Comparison of ENCODE assay signal across 11 mouse cellular contexts in genomic region chr12:76502981-76503380, GRCm38 (mm10). TPM values are rescaled to one million over a fixed set of nuclear protein-coding genes. Genes with fewer than 3 reads are reported as not detected.
A peak's percentile ranks its signal among the peaks of the same experiment; 100 is the strongest.
DNase-seq lines count a peak whose midpoint lies in the region; ATAC-seq lines count a peak whose summit lies in the region.
"Had no signal": no experiment of that assay in that cellular context is flagged by ENCODE, and none has a peak within 500 bp of the region (broad histone marks: within the 10 kb centered on the region; RNA-seq: fewer than 3 reads in every experiment).

No protein-coding gene starts in this region.

- no peak overlapping the region for H3K4me2 ChIP-seq in hindbrain, embryonic 15.5 days
- H3K4me2 ChIP-seq in hindbrain, embryonic 11.5 days (replicated peaks; ENCODE audit: low read depth, low read length): no peak overlapping the region
- H3K4me2 ChIP-seq in embryonic facial prominence, embryonic 12.5 days (replicated peaks): no peak overlapping the region
- H3K4me2 ChIP-seq in limb, embryonic 13.5 days (replicated peaks): no peak overlapping the region
- H3K4me2 ChIP-seq in midbrain, embryonic 15.5 days: no peak overlapping the region
- no peak overlapping the region for H3K4me2 ChIP-seq in midbrain, embryonic 16.5 days (ENCODE audit: low read length)
- H3K4me2 ChIP-seq: liver, embryonic 13.5 days had no signal

- DNase-seq in hindbrain, embryonic 11.5 days (ENCODE audit: low spot score): no peak
- DNase-seq in kidney, adult 9 months: peak; percentile 60
- DNase-seq in layer of hippocampus, adult 11-12 months (ENCODE audit: low spot score): no peak
- DNase-seq: adrenal gland, postnatal 36 days; heart, postnatal 14 days; liver, embryonic 13.5 days had no signal

- H3K27ac ChIP-seq in hindbrain, embryonic 15.5 days (replicated peaks): no peak overlapping the region
- H3K27ac ChIP-seq in hindbrain, embryonic 11.5 days (ENCODE audit: low read depth, low read length): no peak overlapping the region
- H3K27ac ChIP-seq in embryonic facial prominence, embryonic 12.5 days: no peak overlapping the region
- H3K27ac ChIP-seq in limb, embryonic 13.5 days: no peak overlapping the region
- no peak overlapping the region for H3K27ac ChIP-seq in midbrain, embryonic 15.5 days
- no peak overlapping the region for H3K27ac ChIP-seq in midbrain, embryonic 16.5 days (ENCODE audit: low read length)
- H3K27ac ChIP-seq: liver, embryonic 13.5 days had no signal

- WGBS in hindbrain, embryonic 15.5 days: 58% methylated on average over 5 of the region's 5 CpGs
- WGBS in hindbrain, embryonic 11.5 days: 82% methylated on average over 5 of the region's 5 CpGs
- 51% methylated on average over 5 of the region's 5 CpGs for WGBS in embryonic facial prominence, embryonic 12.5 days
- 40% methylated on average over 5 of the region's 5 CpGs for WGBS in limb, embryonic 13.5 days
- 64% methylated on average over 5 of the region's 5 CpGs for WGBS in midbrain, embryonic 15.5 days
- WGBS in midbrain, embryonic 16.5 days: 66% methylated on average over 5 of the region's 5 CpGs

- ATAC-seq in hindbrain, embryonic 15.5 days (ENCODE audit: low FRiP score, low read depth): 0 out of 2 replicates have a peak, but pooled peaks have one; percentile 39
- ATAC-seq in hindbrain, embryonic 11.5 days (ENCODE audit: low FRiP score): no peak
- ATAC-seq in embryonic facial prominence, embryonic 12.5 days (ENCODE audit: insufficient number of reproducible peaks, insufficient read depth, low FRiP score, low TSS enrichment): 0 out of 2 replicates have a peak, but pooled peaks have one; percentile 35
- peak; percentile 41 for ATAC-seq in limb, embryonic 13.5 days (ENCODE audit: low FRiP score, low read depth)
- ATAC-seq in midbrain, embryonic 15.5 days (replicated peaks): no peak
- ATAC-seq in midbrain, embryonic 16.5 days: no peak

- H3K9ac ChIP-seq in hindbrain, embryonic 15.5 days: no peak overlapping the region
- H3K9ac ChIP-seq in hindbrain, embryonic 11.5 days (ENCODE audit: low read depth, low read length): no peak overlapping the region
- no peak overlapping the region for H3K9ac ChIP-seq in embryonic facial prominence, embryonic 12.5 days
- H3K9ac ChIP-seq in limb, embryonic 13.5 days: no peak overlapping the region
- no peak overlapping the region for H3K9ac ChIP-seq in midbrain, embryonic 15.5 days
- H3K9ac ChIP-seq in midbrain, embryonic 16.5 days (ENCODE audit: low read depth, low read length): no peak overlapping the region
- H3K9ac ChIP-seq: liver, embryonic 13.5 days had no signal

- H3K9me3 ChIP-seq in hindbrain, embryonic 15.5 days: no peaks in the 10 kb centered on the region
- H3K9me3 ChIP-seq in hindbrain, embryonic 11.5 days (ENCODE audit: control insufficient read depth, low read length): no peaks in the 10 kb centered on the region
- no peaks in the 10 kb centered on the region for H3K9me3 ChIP-seq in embryonic facial prominence, embryonic 12.5 days
- H3K9me3 ChIP-seq in limb, embryonic 13.5 days: no peaks in the 10 kb centered on the region
- H3K9me3 ChIP-seq in midbrain, embryonic 15.5 days: no peaks in the 10 kb centered on the region
- no peaks in the 10 kb centered on the region for H3K9me3 ChIP-seq in midbrain, embryonic 16.5 days (replicated peaks; ENCODE audit: control insufficient read depth, low read length, poor library complexity, severe bottlenecking)
- H3K9me3 ChIP-seq: liver, embryonic 13.5 days had no signal

- no peaks in the 10 kb centered on the region for H3K27me3 ChIP-seq in hindbrain, embryonic 15.5 days
- no peaks in the 10 kb centered on the region for H3K27me3 ChIP-seq in hindbrain, embryonic 11.5 days (ENCODE audit: control insufficient read depth, insufficient read depth, low read length)
- no peaks in the 10 kb centered on the region for H3K27me3 ChIP-seq in embryonic facial prominence, embryonic 12.5 days
- H3K27me3 ChIP-seq in limb, embryonic 13.5 days: no peaks in the 10 kb centered on the region
- H3K27me3 ChIP-seq in midbrain, embryonic 15.5 days (replicated peaks): no peaks in the 10 kb centered on the region
- H3K27me3 ChIP-seq in midbrain, embryonic 16.5 days (ENCODE audit: control insufficient read depth, insufficient read depth, low read depth, low read length): no peaks in the 10 kb centered on the region
- H3K27me3 ChIP-seq: liver, embryonic 13.5 days had no signal

- no peaks in the 10 kb centered on the region for H3K36me3 ChIP-seq in hindbrain, embryonic 15.5 days
- H3K36me3 ChIP-seq in hindbrain, embryonic 11.5 days (ENCODE audit: control insufficient read depth, insufficient read depth, low read length): no peaks in the 10 kb centered on the region
- no peaks in the 10 kb centered on the region for H3K36me3 ChIP-seq in embryonic facial prominence, embryonic 12.5 days
- no peaks in the 10 kb centered on the region for H3K36me3 ChIP-seq in limb, embryonic 13.5 days
- H3K36me3 ChIP-seq in midbrain, embryonic 15.5 days (replicated peaks): no peaks in the 10 kb centered on the region
- no peaks in the 10 kb centered on the region for H3K36me3 ChIP-seq in midbrain, embryonic 16.5 days (ENCODE audit: control insufficient read depth, insufficient read depth, low read length)
- H3K36me3 ChIP-seq: liver, embryonic 13.5 days had no signal

- peaks cover 11% of the 10 kb centered on the region; the same call in 1 of the 2 replicates for H3K4me1 ChIP-seq in hindbrain, embryonic 15.5 days (replicated peaks)
- H3K4me1 ChIP-seq in hindbrain, embryonic 11.5 days (replicated peaks; ENCODE audit: control insufficient read depth, insufficient read depth, low read length): no peaks in the 10 kb centered on the region
- no peaks in the 10 kb centered on the region for H3K4me1 ChIP-seq in embryonic facial prominence, embryonic 12.5 days
- peaks cover 23% of the 10 kb centered on the region for H3K4me1 ChIP-seq in limb, embryonic 13.5 days
- no peaks in the 10 kb centered on the region for H3K4me1 ChIP-seq in midbrain, embryonic 15.5 days
- H3K4me1 ChIP-seq in midbrain, embryonic 16.5 days (ENCODE audit: control insufficient read depth, insufficient read depth, low read length): no peaks in the 10 kb centered on the region; the same call in 1 of the 2 replicates

- H3K4me3 ChIP-seq in hindbrain, embryonic 15.5 days: no peak overlapping the region
- no peak overlapping the region for H3K4me3 ChIP-seq in hindbrain, embryonic 11.5 days (ENCODE audit: low read depth, low read length)
- H3K4me3 ChIP-seq in embryonic facial prominence, embryonic 12.5 days: no peak overlapping the region
- H3K4me3 ChIP-seq in limb, embryonic 13.5 days: no peak overlapping the region
- no peak overlapping the region for H3K4me3 ChIP-seq in midbrain, embryonic 15.5 days
- H3K4me3 ChIP-seq in midbrain, embryonic 16.5 days (ENCODE audit: low read depth, low read length): no peak overlapping the region
- H3K4me3 ChIP-seq: liver, embryonic 13.5 days had no signal

RNA-seq across cellular contexts. Expression of gene Plekhg3, which starts 27.7 kb away (rescaled TPM):
- polyA plus RNA-seq in hindbrain, embryonic 15.5 days (2015; fragmentation: Nextera tagmentation; extraction: Ambion mirVana): 2.1 and 2.3 TPM in 2 replicates
- 1.9 and 2.1 TPM in 2 replicates for polyA plus RNA-seq in hindbrain, embryonic 11.5 days (2014; fragmentation: Nextera tagmentation; extraction: Ambion mirVana)
- polyA plus RNA-seq in embryonic facial prominence, embryonic 12.5 days (2016; fragmentation: Nextera tagmentation; extraction: Ambion mirVana): 4.5 and 5.1 TPM in 2 replicates
- 5.6 and 7.2 TPM in 2 replicates for polyA plus RNA-seq in limb, embryonic 13.5 days (2015; fragmentation: Nextera tagmentation; extraction: Ambion mirVana)
- polyA plus RNA-seq in midbrain, embryonic 15.5 days (2015; fragmentation: Nextera tagmentation; extraction: Ambion mirVana): 1.3 and 1.4 TPM in 2 replicates
- polyA plus RNA-seq in midbrain, embryonic 16.5 days (2015; fragmentation: Nextera tagmentation; extraction: Ambion mirVana): 0.93 and 1.3 TPM in 2 replicates

Comparison
In these comparisons a context has a peak if more than half of its experiments do, and no peak if none do; other contexts are left out.
1. ATAC-seq: peak in hindbrain, embryonic 15.5 days (single experiment), embryonic facial prominence, embryonic 12.5 days (single experiment) and limb, embryonic 13.5 days (single experiment); none in hindbrain, embryonic 11.5 days (single experiment), midbrain, embryonic 15.5 days (single experiment) and midbrain, embryonic 16.5 days (single experiment).